8 mouse cellular contexts compared by ENCODE assay signal in genomic region chr14:61680818-61681707, GRCm38 (mm10).
DNase-seq lines count a peak whose midpoint lies in the region; ATAC-seq lines count a peak whose summit lies in the region.

No protein-coding gene starts in this region.

- peak overlapping the region; percentile 97 for H3K4me2 ChIP-seq in intestine, embryonic 15.5 days (replicated peaks)

- peak overlapping the region; percentile 96 for H3K27ac ChIP-seq in intestine, embryonic 15.5 days

- peaks cover 22% of the 10 kb centered on the region for H3K4me1 ChIP-seq in intestine, embryonic 15.5 days (replicated peaks)

- intact Hi-C loops in left cerebral cortex, postnatal 25 days (cut with DNase I): loop anchor here (1.0 to 10.0 kb wide), 5 partner anchors 126 to 1564 kb away; no protein-coding TSS in a partner anchor

- peak overlapping the region; percentile 75 for H3K4me3 ChIP-seq in intestine, embryonic 15.5 days (replicated peaks)

- peaks cover 9% of the 10 kb centered on the region; the same call in 1 of the 2 replicates for H3K27me3 ChIP-seq in intestine, embryonic 15.5 days (replicated peaks)

- peak; percentile 84 for DNase-seq in adrenal gland, adult 8-10 months
- peak; percentile 94 for DNase-seq in embryo, embryonic 11 days
- peak; percentile 94 for DNase-seq in gastrocnemius, postnatal 25 days
- DNase-seq in left cerebral cortex, postnatal 25 days (ENCODE audit: low spot score in 2 of 2): peak; percentile 83 to 85
- peak; percentile 91 for DNase-seq in mesoderm, embryonic 11.5 days (ENCODE audit: low read depth, low spot score)
- peak; percentile 97 for DNase-seq in right cerebral cortex, postnatal 4 days
- peak; percentile 98 for DNase-seq in yolk sac, embryonic 10.5 days (ENCODE audit: low spot score)

- no peaks in the 10 kb centered on the region for H3K36me3 ChIP-seq in intestine, embryonic 15.5 days

- ATAC-seq in intestine, embryonic 15.5 days: peak; percentile 82

- WGBS in intestine, embryonic 15.5 days: under 1% methylated on average over 47 of the region's 50 CpGs

- no peaks in the 10 kb centered on the region for H3K9me3 ChIP-seq in intestine, embryonic 15.5 days

- peak overlapping the region; percentile 85 for H3K9ac ChIP-seq in intestine, embryonic 15.5 days

Comparison
In these comparisons a context has a peak if more than half of its experiments do, and no peak if none do; other contexts are left out.
1. Peak in every context shown above with its lines: DNase-seq, ATAC-seq, H3K4me3 ChIP-seq and H3K27ac ChIP-seq.